Mouse (Mus musculus) left cerebral cortex, adult 2 months (tissue): ENCODE measurements at regions not wholly inside any gene's neighbourhood (a gene's known extent, or its start where the extent isn't known, plus 50 kb on each side); places are given as distances from the start of the nearest gene placed in this dataset.

Experiments
- DNase-seq, 2 experiments: peaks; one replicate each; pipeline ENCODE4 v3.0.0; 2021 to 2022; ENCODE audit warnings: low spot score in 2 of 2, mixed read lengths in 1 of 2; ENCODE audit errors: extremely low spot score in 1 of 2
- H3K27ac ChIP-seq: fragments of 200-600 bp; 2 replicates; pipeline ENCODE4 v1.8.1; 2022
- H3K4me3 ChIP-seq: fragments of 200-600 bp; 2 replicates; pipeline ENCODE4 v1.8.1; 2022
- CTCF ChIP-seq: fragments of 200-600 bp; IDR thresholded peaks from 2 replicates; pipeline ENCODE4 v1.8.1; 2022; ENCODE audit warnings: antibody characterized with exemption, mild to moderate bottlenecking, moderate library complexity
- intact Hi-C: fragments of 180-260 bp; cut with DNase I; formaldehyde crosslinking; loops from one replicate; pipeline ENCODE4 v1.15.1; 2025

- Histone ChIP-seq H3K4me3 (no peak overlapping the region), H3K27ac (no peak overlapping the region)
- no peak for DNase-seq
- no peak for TF ChIP-seq CTCF
- intact Hi-C loops = loop anchor here (1.0 to 5.0 kb wide), 3 partner anchors 67 to 204 kb away; partner anchors contain the start of gene Ube2e3
Observed at GRCm38 (mm10) chr2:78722739-78723138, 145.2 kb upstream of the Ube2e3 start.

GRCm38 (mm10) chr2:78718550-78718949, 149.4 kb upstream of the Ube2e3 start:
- no peak for DNase-seq
- intact Hi-C loops = no loop called here
- no peak overlapping the region for H3K27ac ChIP-seq
- no peak for TF ChIP-seq CTCF
- no peak overlapping the region for H3K4me3 ChIP-seq

- TF ChIP-seq CTCF = no peak
- H3K4me3 ChIP-seq = no peak overlapping the region
- no peak overlapping the region for H3K27ac ChIP-seq
- intact Hi-C loops = no loop called here
- no peak for DNase-seq
Observed at GRCm38 (mm10) chr2:78716157-78716798, 151.6 kb upstream of the Ube2e3 start.

DNA sequence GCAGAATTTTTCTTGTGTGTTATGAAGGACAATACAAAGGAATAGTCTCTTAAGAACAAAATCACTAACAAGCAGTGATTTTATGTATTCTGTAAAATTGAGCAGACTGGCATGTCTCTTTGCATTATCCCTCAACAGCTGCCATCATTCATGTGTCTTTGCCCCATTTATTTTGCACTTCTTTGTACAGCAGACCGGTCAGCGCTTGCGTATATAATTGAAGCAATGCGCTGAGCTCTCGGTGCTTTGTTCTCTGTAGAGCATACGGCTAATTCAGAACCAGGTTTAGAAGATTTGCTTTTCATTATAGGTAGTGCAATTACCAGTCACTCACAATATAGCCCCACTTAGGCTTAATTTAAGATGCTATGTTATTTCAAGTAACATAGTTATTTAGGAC, 173.1 kb upstream of the Ube2e3 start:
- Histone ChIP-seq H3K4me3 (no peak overlapping the region), H3K27ac (no peak overlapping the region)
- DNase-seq = no peak
- intact Hi-C loops = no loop called here
- no peak for TF ChIP-seq CTCF

- Histone ChIP-seq H3K4me3 (no peak overlapping the region), H3K27ac (no peak overlapping the region)
- intact Hi-C loops = no loop called here
- no peak for TF ChIP-seq CTCF
- peak in 1 of 2 experiments; percentile 13 for DNase-seq
Observed at GRCm38 (mm10) chr2:78656668-78657067, 211.3 kb upstream of the Ube2e3 start.

GRCm38 (mm10) chr2:78655156-78655855, 212.6 kb upstream of the Ube2e3 start:
- intact Hi-C loops = loop anchor here (1.0 kb wide), 2 partner anchors 67 to 214 kb away; no protein-coding TSS in a partner anchor
- Histone ChIP-seq H3K27ac (no peak overlapping the region), H3K4me3 (no peak overlapping the region)
- DNase-seq = peak; percentile 10 to 45
- TF ChIP-seq CTCF = no peak

DNA sequence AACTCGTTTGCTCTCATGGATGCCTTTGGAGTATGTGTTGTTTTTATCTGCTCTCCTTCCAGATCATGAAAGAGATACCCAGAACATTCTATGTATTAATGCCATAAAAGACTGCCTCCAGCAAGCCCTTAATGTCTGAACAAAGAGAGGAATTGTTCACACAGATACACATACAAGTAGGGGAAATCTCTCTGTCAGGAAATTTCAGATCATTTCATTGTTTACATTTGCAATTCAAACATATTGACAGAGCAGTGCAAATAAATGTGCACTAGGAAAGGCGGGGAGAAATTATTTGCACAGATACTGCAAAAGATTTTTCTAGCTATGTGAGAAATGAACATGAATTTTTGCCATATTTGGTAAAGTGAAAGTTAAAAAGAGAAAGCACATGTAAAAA, 216.4 kb upstream of the Ube2e3 start:
- intact Hi-C loops = no loop called here
- no peak for DNase-seq
- TF ChIP-seq CTCF = no peak
- Histone ChIP-seq H3K4me3 (no peak overlapping the region), H3K27ac (no peak overlapping the region)

- DNase-seq = no peak
- Histone ChIP-seq H3K27ac (no peak overlapping the region), H3K4me3 (no peak overlapping the region)
- intact Hi-C loops = no loop called here
- no peak for TF ChIP-seq CTCF
Observed at GRCm38 (mm10) chr2:78640361-78640760, 227.6 kb upstream of the Ube2e3 start.

- no peak for DNase-seq
- intact Hi-C loops = no loop called here
Observed at GRCm38 (mm10) chr2:78625264-78625663, 242.7 kb upstream of the Ube2e3 start.

GRCm38 (mm10) chr2:78606388-78606787, 261.5 kb upstream of the Ube2e3 start:
- DNase-seq = peak in 1 of 2 experiments; percentile 28
- intact Hi-C loops = no loop called here
- no peak overlapping the region for H3K27ac ChIP-seq
- TF ChIP-seq CTCF = no peak
- H3K4me3 ChIP-seq = no peak overlapping the region

More at GRCm38 (mm10) chr2:78625264-78625663, 242.7 kb upstream of the Ube2e3 start:
- H3K27ac ChIP-seq = peak overlapping the region; percentile 30
- no peak for TF ChIP-seq CTCF
- H3K4me3 ChIP-seq = no peak overlapping the region

GRCm38 (mm10) chr2:78600753-78601152, 267.2 kb upstream of the Ube2e3 start:
- Histone ChIP-seq H3K27ac (no peak overlapping the region), H3K4me3 (no peak overlapping the region)
- TF ChIP-seq CTCF = no peak
- DNase-seq = no peak
- intact Hi-C loops = loop anchor here (5.0 kb wide), 1 partner anchor 327 kb away; no protein-coding TSS in a partner anchor

GRCm38 (mm10) chr2:78598039-78598438, 269.9 kb upstream of the Ube2e3 start:
- intact Hi-C loops = no loop called here
- no peak for DNase-seq

More at GRCm38 (mm10) chr2:78598039-78598438, 269.9 kb upstream of the Ube2e3 start:
- no peak overlapping the region for H3K27ac ChIP-seq
- H3K4me3 ChIP-seq = no peak overlapping the region
- TF ChIP-seq CTCF = no peak
